Mouse (Mus musculus) liver, embryonic 15.5 days (tissue): Measurements from ENCODE around the gene Hmgb3. TPM values are rescaled to one million over a fixed set of nuclear protein-coding genes. Genes with fewer than 3 reads are reported as not detected.

Experiments
- ATAC-seq: fragments of 200-750 bp; cut with Nextera tagmentation; 2 replicates; pipeline ENCODE4 v1.8.0; 2017; ENCODE audit warnings: moderate number of reproducible peaks, mild to moderate bottlenecking, moderate library complexity; ENCODE audit not compliant: insufficient read depth
- H3K27ac ChIP-seq: fragments of 300-500 bp; sonication (generic); replicated peaks from 2 replicates; pipeline ENCODE4 v1.5.1; 2015; ENCODE audit warnings: mild to moderate bottlenecking, inconsistent platforms
- H3K27me3 ChIP-seq: fragments of 300-500 bp; sonication (generic); 2 replicates; pipeline ENCODE4 v1.6.1; 2015; ENCODE audit warnings: mild to moderate bottlenecking, inconsistent platforms
- H3K36me3 ChIP-seq: fragments of 300-500 bp; sonication (generic); replicated peaks from 2 replicates; pipeline ENCODE4 v1.6.1; 2015; ENCODE audit warnings: moderate library complexity, mild to moderate bottlenecking, inconsistent platforms
- H3K4me1 ChIP-seq: fragments of 300-500 bp; sonication (generic); replicated peaks from 2 replicates; pipeline ENCODE4 v1.6.1; 2015; ENCODE audit warnings: inconsistent platforms
- H3K4me2 ChIP-seq: fragments of 300-500 bp; sonication (generic); 2 replicates; pipeline ENCODE4 v1.6.1; 2015; ENCODE audit warnings: moderate library complexity, mild to moderate bottlenecking, inconsistent platforms
- H3K4me3 ChIP-seq: fragments of 300-500 bp; sonication (generic); replicated peaks from 2 replicates; pipeline ENCODE4 v1.5.1; 2015; ENCODE audit warnings: mild to moderate bottlenecking, inconsistent platforms
- H3K9ac ChIP-seq: fragments of 300-500 bp; sonication (generic); 2 replicates; pipeline ENCODE4 v1.6.1; 2015; ENCODE audit warnings: moderate library complexity, mild to moderate bottlenecking, inconsistent platforms
- H3K9me3 ChIP-seq: fragments of 300-500 bp; sonication (generic); replicated peaks from 2 replicates; pipeline ENCODE4 v1.6.1; 2016; ENCODE audit warnings: inconsistent platforms
- WGBS: fragments of 180-500 bp; shearing (Covaris S2); methylation state at CpG from one replicate; pipeline ENCODE4 v1.1.7; 2015; ENCODE audit warnings: mixed read lengths; ENCODE audit not compliant: insufficient replicate concordance; 5-methylcytosine and 5-hydroxymethylcytosine counted together
- polyA plus RNA-seq: library from polyadenylated mRNA; unstranded; fragments of >200 nt; fragmentation: Nextera tagmentation; extraction: Ambion mirVana; gene quantifications from 2 replicates; pipeline ENCODE4 v1.2.1, GENCODE M21; 2015

The Hmgb3 gene
- polyA plus RNA-seq, 1 experiment from 2014 or later, result 187 TPM

- H3K4me3 ChIP-seq, result no peak overlapping the region
- H3K4me2 ChIP-seq, result no peak overlapping the region
- H3K36me3 ChIP-seq, result no peaks in the 10 kb centered on the region
- 41% methylated on average over 2 of the region's 2 CpGs for WGBS
- no peaks in the 10 kb centered on the region for H3K27me3 ChIP-seq
- H3K9ac ChIP-seq, result no peak overlapping the region
- H3K27ac ChIP-seq, result no peak overlapping the region
- peaks cover 16% of the 10 kb centered on the region for H3K4me1 ChIP-seq
- H3K9me3 ChIP-seq, result no peaks in the 10 kb centered on the region
- no peak for ATAC-seq
These were observed 17.9 kb upstream of the Hmgb3 start for GRCm38 (mm10) chrX:71537791-71538190.

GRCm38 (mm10) chrX:71540821-71541510 is 14.8 kb upstream of the Hmgb3 start:
- no peak overlapping the region for H3K4me3 ChIP-seq
- no peak overlapping the region for H3K9ac ChIP-seq
- H3K4me2 ChIP-seq, result no peak overlapping the region
- peaks cover 46% of the 10 kb centered on the region for H3K4me1 ChIP-seq
- H3K27ac ChIP-seq, result no peak overlapping the region
- no peaks in the 10 kb centered on the region for H3K9me3 ChIP-seq
- no peak for ATAC-seq
- no peaks in the 10 kb centered on the region; the same call in 1 of the 2 replicates for H3K27me3 ChIP-seq
- 61% methylated on average over 7 of the region's 7 CpGs for WGBS
- no peaks in the 10 kb centered on the region for H3K36me3 ChIP-seq

GRCm38 (mm10) chrX:71544731-71545130 is 11.0 kb upstream of the Hmgb3 start:
- H3K4me3 ChIP-seq, result no peak overlapping the region
- peaks cover 54% of the 10 kb centered on the region for H3K4me1 ChIP-seq
- peak overlapping the region; percentile 45 for H3K4me2 ChIP-seq
- 32% methylated on average over 5 of the region's 5 CpGs for WGBS
- H3K27me3 ChIP-seq, result no peaks in the 10 kb centered on the region; the same call in 1 of the 2 replicates
- no peaks in the 10 kb centered on the region for H3K9me3 ChIP-seq
- no peak overlapping the region for H3K9ac ChIP-seq
- peak overlapping the region; percentile 86 for H3K27ac ChIP-seq
- ATAC-seq, result peak; percentile 35
- no peaks in the 10 kb centered on the region for H3K36me3 ChIP-seq

- Histone ChIP-seq H3K9me3 (no peaks in the 10 kb centered on the region), H3K9ac (no peak overlapping the region), H3K4me2 (peak overlapping the region; percentile 45), H3K27ac (peak overlapping the region; percentile 86), H3K4me3 (no peak overlapping the region), H3K27me3 (no peaks in the 10 kb centered on the region; the same call in 1 of the 2 replicates), H3K4me1 (peaks cover 55% of the 10 kb centered on the region), H3K36me3 (no peaks in the 10 kb centered on the region)
- ATAC-seq, result peak; percentile 91
- WGBS, result 27% methylated on average over 2 of the region's 2 CpGs
These were observed 10.6 kb upstream of the Hmgb3 start for GRCm38 (mm10) chrX:71545163-71545562.

- Histone ChIP-seq H3K4me1 (peaks cover 9% of the 10 kb centered on the region; the same call in 1 of the 2 replicates), H3K27ac (peak overlapping the region; percentile 93), H3K27me3 (no peaks in the 10 kb centered on the region), H3K4me3 (peak overlapping the region; percentile 79), H3K4me2 (peak overlapping the region; percentile 89), H3K36me3 (peaks cover 20% of the 10 kb centered on the region), H3K9ac (peak overlapping the region; percentile 86), H3K9me3 (no peaks in the 10 kb centered on the region)
- ATAC-seq, result peak; percentile 73
- WGBS, result 15% methylated on average over 76 of the region's 112 CpGs
These were observed 610 bp downstream of the Hmgb3 start for GRCm38 (mm10) chrX:71556115-71556941.

GRCm38 (mm10) chrX:71556965-71557491 is 1.3 kb downstream of the Hmgb3 start:
- H3K9ac ChIP-seq, result peak overlapping the region; percentile 86
- no peak for ATAC-seq
- H3K4me3 ChIP-seq, result peak overlapping the region; percentile 79
- H3K9me3 ChIP-seq, result no peaks in the 10 kb centered on the region
- H3K27me3 ChIP-seq, result no peaks in the 10 kb centered on the region
- H3K4me1 ChIP-seq, result peaks cover 9% of the 10 kb centered on the region; the same call in 1 of the 2 replicates
- WGBS, result 24% methylated on average over 33 of the region's 37 CpGs
- H3K36me3 ChIP-seq, result peaks cover 23% of the 10 kb centered on the region
- H3K4me2 ChIP-seq, result peak overlapping the region; percentile 89
- peak overlapping the region; percentile 93 for H3K27ac ChIP-seq

- Histone ChIP-seq H3K27ac (no peak overlapping the region), H3K9me3 (no peaks in the 10 kb centered on the region), H3K4me1 (peaks cover 9% of the 10 kb centered on the region; the same call in 1 of the 2 replicates), H3K27me3 (no peaks in the 10 kb centered on the region), H3K9ac (no peak overlapping the region), H3K4me3 (no peak overlapping the region), H3K36me3 (peaks cover 23% of the 10 kb centered on the region), H3K4me2 (no peak overlapping the region)
- ATAC-seq, result no peak
- 76% methylated on average over 2 of the region's 2 CpGs for WGBS
These were observed 3.6 kb downstream of the Hmgb3 start for GRCm38 (mm10) chrX:71559336-71559735.

- WGBS, result 96% methylated on average over 1 of the region's 1 CpGs
- ATAC-seq, result no peak
- Histone ChIP-seq H3K9ac (no peak overlapping the region), H3K36me3 (peaks cover 23% of the 10 kb centered on the region), H3K4me1 (peaks cover 2% of the 10 kb centered on the region; the same call in 1 of the 2 replicates), H3K27me3 (no peaks in the 10 kb centered on the region), H3K4me2 (no peak overlapping the region), H3K9me3 (no peaks in the 10 kb centered on the region), H3K27ac (no peak overlapping the region), H3K4me3 (no peak overlapping the region)
These were observed 5.1 kb downstream of the Hmgb3 start for GRCm38 (mm10) chrX:71560796-71561195.

GRCm38 (mm10) chrX:71573132-71573900 is 17.6 kb downstream of the Hmgb3 start:
- Histone ChIP-seq H3K36me3 (no peaks in the 10 kb centered on the region), H3K4me1 (peaks cover 6% of the 10 kb centered on the region; the same call in 1 of the 2 replicates), H3K4me3 (no peak overlapping the region), H3K9me3 (no peaks in the 10 kb centered on the region), H3K27me3 (no peaks in the 10 kb centered on the region), H3K27ac (no peak overlapping the region), H3K9ac (no peak overlapping the region), H3K4me2 (no peak overlapping the region)
- 63% methylated on average over 3 of the region's 3 CpGs for WGBS
- no peak for ATAC-seq

GRCm38 (mm10) chrX:71575550-71575949 is 19.8 kb downstream of the Hmgb3 start:
- no peaks in the 10 kb centered on the region for H3K27me3 ChIP-seq
- H3K4me1 ChIP-seq, result peaks cover 6% of the 10 kb centered on the region; the same call in 1 of the 2 replicates
- H3K9me3 ChIP-seq, result no peaks in the 10 kb centered on the region
- peak overlapping the region; percentile 18; the same call in 1 of the 2 replicates for H3K4me2 ChIP-seq
- ATAC-seq, result no peak
- no peak overlapping the region for H3K9ac ChIP-seq
- no peak overlapping the region for H3K27ac ChIP-seq
- 32% methylated on average over 2 of the region's 2 CpGs for WGBS
- no peak overlapping the region for H3K4me3 ChIP-seq
- no peaks in the 10 kb centered on the region for H3K36me3 ChIP-seq
